Mouse (Mus musculus) cerebellum, postnatal 14 days (tissue): Measurements from ENCODE around the gene Appl2.

Experiments used
- DNase-seq, 2 experiments: peaks; one replicate each; pipeline ENCODE4 v3.0.0; 2021; ENCODE audit warnings: mixed read lengths in 2 of 2

Gene Appl2

DNA sequence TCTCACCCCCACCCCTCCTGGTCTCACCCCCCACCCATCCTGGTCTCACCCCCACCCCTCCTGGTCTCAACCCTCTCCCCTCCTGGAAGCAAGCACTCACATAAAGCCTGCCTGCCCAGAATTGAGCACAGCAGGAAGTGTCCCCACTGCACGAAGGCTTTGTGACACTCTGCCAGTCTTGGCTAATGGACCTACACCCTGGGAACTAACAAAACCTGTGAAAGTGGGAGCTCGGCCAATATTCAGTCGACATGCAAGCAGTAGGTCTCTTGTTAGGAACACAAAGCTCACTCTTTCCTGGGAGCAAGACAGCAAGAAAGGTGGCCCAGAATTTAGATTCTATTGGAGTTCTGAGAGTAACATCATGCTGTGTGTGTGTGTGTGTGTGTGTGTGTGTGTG is 17.6 kb downstream of the Appl2 start:
- DNase-seq: peak; percentile 89 to 93

DNA sequence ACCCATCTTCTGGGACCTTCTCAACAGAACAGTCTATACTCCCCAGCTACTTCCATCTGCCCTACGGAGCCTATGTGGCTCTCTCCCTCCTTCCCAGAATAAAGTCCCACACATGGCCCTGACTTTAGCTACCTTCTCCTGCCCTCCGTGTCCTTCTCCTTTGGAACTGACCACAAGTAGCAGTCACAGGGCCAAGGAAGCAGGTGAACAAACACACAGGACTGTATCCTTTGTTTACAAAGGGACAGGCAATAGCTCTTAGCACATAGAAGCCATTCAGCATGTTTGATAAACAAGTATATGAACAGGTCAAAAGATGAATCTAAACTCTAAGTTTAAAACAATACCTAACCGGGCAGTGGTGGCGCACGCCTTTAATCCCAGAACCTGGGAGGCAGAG is 18.7 kb downstream of the Appl2 start:
- no peak for DNase-seq

DNA sequence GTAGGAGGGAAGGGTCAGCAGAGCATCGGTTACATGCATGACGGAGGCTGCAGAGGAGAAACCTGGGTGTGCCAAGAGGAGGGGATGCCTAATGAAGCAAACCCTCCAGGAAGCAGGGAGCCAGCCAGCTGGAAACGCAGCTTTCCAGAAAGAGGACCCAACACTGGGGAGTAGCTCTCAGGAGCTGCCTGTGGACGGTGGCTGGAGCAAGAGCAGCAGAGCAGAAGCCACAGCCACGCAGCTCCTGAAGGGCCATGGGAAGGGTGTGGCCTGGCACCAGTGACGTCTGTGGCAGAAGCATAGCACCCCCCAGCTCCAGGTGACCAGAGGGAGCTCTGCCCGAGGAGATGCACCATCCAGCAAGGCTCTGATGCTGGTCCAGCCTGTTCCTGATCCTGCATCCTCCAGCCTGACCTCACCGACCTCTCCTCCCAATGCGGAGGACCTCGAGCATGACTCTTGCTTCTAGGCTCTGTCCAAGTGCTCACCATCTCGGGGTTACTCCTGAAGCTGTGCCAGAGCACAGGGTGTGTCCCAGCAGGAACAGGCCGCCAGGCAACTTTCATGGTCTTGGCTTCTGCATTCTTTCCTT is 19.3 kb downstream of the Appl2 start:
- peak; percentile 49 to 63 for DNase-seq

DNA sequence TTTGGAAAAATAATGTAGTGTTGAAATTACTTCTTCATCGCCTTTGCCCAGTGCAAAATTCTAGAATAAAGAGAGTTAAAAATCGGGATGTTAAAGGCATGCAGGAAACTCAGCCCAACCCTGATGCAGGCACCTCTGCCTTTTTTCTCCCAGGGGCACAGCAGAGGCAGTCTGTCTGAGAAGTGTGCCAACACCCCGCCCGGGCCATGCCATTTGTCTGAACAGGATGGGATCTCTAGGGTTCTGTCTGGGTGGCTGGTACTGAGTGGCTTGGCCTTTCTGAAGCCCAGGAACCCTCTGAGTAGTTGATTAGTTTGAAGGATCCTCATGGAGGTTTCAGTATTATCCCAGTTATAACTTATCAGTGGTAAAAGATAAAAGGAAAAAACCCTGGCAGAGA is 20.3 kb downstream of the Appl2 start:
- DNase-seq: no peak

DNA sequence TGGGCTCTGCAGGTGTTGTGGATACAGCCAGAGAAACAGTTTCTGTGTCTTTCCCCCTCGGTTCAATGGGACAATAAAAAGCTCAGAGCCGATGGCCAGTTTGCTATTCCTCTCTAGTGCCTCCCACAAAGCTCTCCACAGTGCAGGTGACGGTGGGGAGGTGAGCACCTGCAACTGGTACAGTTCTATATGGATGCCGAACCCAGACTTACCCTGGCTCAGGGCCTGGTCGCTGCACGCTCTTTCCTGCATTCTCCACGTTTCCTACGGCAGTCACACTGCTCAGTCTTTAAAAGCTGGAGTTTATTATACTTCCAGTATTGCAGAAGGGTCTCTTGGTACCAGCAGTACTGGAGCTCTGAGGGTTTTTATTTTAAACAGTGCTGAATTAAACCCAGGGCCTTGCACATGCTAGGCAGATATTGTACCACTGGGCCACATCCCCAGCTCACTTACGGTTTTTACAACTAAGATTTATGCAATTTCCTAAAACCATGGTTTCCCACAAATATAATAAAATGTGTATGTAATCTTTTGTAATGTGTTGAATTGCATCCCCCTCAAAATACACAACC is 21.3 kb downstream of the Appl2 start:
- DNase-seq: no peak

DNA sequence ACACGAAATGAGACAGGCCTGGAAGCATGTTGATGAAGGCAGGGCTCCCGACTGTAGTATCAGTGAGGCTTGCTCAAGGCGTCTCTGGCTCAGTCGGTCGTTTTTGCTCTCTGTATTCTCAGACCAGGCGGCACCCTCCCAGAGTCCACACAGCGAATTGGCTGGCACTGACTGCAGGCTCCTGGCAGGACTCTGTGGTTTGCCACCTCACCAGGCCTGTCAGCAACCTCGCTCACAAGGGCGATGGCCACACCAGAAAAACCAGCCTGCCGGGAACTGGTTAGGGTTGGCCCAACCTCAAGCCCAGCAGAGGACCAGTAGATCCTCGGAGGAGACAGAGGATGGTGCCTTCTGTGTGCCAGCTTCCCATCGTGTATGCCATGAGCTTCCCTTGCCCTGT is 23.7 kb downstream of the Appl2 start:
- peak; percentile 52 to 78 for DNase-seq

DNA sequence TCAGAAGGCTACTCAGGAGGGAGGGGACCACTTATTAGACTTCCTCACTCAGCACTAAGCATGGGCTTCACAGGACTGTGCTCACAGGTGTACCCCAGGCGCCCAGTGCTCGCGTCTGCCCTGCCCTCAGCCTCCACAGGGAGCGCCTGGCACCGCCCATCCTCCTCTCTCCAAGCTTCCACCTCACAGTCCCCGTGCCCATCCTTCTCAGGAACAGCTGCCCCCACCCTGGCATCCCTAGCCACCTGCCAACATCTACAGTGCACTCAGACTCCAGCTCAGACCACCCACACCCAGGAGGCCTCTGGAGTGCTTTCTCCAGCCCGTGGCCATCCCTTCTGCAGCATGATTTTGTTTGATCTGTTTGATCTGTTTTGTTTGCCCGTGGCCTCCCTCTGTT is 24.5 kb downstream of the Appl2 start:
- DNase-seq: peak; percentile 48

DNA sequence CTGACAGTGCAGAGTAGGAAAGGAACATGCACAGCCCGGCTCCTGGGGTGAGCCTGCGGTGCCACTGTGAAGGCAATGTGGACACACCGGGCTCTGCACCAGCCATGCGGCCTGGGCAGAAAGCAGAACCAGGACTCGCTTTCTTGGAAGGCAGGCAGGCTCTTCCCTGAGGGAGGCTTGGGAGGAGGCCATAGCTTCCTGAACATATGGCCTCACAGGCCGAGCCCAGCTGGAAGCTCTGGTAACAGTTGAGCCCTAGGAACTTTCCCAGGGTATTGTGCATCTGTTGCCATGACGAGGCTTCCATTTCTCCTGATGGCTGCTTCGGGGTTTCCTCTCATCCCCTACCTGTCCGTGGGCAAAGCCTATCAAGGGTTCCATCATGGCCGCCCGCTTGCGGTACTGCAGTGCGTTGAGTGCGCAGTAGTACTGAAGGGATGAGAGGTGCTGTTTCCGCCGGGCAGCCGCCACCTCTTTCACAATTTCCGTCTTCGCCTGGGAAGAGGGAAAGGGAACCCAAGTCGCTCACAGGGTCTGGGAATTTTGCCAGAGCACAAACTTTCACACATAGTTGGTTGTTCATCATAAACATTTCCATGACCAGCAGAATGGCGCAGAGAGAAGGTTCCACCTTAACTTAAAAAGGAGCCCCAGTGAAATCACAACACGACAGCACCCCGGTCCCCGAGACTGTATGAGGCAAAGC is 28.0 kb downstream of the Appl2 start:
- peak; percentile 74 to 89 for DNase-seq

DNA sequence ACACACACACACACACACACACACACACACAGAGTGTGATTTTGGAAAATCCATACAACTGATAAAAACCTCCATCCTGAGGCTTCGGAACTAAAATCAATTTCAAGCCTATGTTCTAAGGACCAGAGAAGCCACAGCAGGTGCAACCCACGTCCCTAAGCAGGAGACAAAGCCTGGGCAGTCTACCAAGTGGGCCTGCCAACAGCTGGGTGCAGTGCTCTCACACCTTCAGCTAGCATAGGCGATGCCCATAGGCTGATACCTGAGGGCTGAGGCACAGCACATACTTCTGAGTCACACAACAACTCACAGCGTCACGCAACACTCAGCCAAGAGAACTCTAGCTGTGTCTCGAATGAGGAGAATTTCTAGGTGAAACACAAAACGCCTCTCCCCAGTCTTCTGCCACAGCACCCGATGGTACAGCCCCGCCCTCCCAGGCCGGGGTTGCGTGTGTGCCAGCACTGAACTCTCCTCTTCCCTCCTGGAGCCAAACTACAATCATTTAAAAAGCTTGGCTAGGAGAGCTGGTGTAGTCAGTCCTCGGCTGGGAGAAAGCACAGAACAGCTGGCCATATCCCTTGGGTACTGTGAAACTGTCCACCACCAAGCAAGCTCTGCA is 29.6 kb downstream of the Appl2 start:
- DNase-seq: peak; percentile 66 to 76

DNA sequence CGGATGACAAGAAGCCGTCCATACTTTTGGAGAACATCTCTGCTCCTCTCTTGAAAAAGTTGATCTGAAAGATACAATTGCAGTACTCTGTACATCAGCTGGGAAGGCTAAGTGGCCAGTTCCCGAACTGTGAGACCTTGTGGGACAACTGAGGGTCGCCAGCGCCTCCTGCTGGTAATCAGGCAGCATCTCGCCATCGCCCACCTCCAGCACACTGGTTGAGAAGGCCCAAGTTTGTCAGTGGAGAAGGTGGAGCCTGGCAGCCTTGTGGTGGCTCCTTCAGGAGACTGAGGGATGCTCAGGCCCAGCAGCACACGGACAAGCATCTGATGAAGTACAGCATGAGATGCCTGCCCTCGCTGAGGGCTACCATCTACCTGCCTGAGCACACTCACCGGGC is 31.2 kb downstream of the Appl2 start:
- peak; percentile 57 to 65 for DNase-seq

DNA sequence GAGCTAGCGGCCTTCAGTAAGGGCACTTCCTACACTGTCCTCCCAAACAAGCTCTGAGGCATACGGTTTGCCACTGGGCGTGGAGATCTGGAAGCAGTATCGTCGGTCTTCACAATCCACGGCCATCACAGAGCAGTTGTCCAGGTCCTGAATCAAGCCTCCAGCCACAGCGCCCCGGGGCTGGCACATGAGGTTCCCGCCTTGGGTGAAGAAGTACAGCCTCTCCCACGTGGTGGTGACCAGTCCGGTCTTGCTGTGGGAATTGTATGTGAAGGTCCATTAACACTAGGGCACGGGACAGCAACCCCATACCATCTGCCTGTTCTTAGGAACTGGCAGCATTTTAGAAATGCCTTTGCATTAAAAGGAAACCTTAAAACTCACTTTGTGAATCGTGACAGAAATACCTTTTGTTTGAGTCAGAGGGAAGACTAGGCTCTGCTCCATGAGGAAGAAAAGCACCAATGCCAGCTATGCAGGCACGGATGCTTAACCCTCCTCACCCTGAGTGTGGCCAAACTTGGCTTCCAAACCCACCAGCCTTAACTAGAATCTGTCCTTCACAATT is 35.8 kb downstream of the Appl2 start:
- no peak for DNase-seq

DNA sequence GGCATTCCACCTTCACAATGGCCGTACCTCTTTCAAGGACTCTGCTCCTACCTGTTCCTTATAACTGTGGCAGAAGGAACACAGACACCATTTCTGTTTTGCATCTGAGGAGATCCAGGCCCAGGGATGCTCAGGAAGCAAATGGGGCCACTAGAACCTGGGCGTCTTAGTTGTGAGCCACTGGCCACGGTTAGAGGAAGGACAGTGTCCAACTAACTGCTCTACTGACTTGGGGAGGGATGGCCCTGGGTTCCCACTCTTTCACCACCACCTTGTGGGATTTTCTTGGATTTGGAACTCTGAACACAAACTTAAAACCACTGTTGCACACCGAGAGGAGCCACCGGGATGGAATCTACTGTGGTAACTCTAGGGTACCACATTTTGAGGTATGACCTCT is 36.7 kb downstream of the Appl2 start:
- DNase-seq: no peak

DNA sequence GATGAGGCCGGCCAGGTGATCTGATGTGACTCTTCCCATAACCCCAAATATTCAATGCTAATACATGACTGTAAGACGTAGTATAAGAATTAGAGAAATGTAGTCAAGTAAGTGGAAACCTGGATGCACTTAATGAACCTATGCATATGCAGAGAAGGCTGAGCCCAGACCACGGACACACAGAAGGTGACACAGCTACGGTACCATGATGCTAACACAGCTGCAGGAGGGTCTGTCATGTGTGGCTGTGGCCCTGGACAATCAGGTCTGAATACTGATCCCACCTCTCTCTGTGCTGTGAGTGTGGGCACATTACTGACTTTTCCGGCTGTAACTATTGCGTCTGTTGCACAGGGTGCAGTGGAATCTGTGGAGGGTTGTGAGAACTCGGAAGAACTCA is 38.0 kb downstream of the Appl2 start:
- no peak for DNase-seq

DNA sequence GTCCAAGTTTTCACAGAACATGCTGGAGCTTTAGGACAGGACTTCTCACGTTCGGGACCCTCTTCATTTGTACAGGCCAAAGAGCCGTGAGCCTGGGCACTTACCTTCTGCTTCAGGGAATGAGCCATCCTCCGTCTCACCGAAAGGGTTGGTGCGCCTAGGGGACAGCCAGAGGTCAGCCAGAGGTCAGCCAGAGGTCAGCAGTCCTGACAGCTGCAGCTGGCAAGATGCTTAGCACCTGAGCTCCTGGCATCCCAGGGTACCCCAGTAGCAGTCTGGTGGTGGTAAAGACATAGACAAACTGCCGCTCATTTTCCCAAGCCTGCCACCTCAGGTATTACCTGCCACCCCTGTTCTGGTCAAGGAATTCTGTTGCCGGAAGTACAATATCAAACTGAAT is 39.9 kb downstream of the Appl2 start:
- no peak for DNase-seq

DNA sequence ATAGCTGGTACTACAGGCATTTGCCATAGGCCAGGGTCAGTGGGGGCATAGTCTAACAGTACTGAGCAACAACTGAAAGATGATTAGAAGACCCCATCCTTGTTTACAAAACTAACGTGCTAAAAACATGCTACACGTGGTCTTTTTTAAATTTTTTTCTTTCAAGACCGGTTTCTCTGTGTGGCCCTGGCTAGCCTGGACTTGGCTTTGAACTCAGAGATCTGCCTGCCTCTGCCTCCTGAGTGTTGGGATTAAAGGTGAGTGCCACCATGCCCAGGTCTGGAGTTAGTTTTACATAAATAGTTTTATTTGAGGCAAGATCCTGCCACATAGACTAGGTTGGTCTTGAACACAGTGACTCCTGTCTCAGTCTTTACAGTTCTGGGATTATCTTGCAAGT is 41.4 kb downstream of the Appl2 start:
- DNase-seq: no peak

DNA sequence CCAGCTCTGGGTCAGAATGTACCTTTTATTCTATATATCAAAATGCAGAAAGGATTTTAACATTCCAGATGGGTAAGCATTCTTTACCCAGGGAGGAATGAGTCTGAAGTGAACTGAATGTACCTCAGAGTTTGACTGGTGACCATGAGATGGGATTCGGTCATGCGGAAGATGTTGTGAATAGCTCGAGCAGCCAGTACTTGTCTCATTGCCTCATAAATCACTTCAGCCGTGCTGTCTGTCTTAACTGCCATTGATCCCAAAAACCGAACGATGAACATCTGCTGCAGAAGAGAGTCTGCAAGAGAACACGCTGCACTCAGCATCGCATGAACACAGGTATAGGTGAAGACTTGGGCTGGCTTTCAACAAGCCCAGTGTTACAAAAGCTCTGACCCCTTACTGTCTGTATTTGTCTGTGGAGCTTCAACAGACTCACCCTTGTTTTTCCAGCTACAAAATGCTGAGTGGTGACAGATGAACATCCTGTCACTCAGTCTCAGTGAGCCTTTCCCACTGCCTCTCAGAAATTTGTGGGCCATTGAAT is 42.8 kb downstream of the Appl2 start:
- DNase-seq: no peak

DNA sequence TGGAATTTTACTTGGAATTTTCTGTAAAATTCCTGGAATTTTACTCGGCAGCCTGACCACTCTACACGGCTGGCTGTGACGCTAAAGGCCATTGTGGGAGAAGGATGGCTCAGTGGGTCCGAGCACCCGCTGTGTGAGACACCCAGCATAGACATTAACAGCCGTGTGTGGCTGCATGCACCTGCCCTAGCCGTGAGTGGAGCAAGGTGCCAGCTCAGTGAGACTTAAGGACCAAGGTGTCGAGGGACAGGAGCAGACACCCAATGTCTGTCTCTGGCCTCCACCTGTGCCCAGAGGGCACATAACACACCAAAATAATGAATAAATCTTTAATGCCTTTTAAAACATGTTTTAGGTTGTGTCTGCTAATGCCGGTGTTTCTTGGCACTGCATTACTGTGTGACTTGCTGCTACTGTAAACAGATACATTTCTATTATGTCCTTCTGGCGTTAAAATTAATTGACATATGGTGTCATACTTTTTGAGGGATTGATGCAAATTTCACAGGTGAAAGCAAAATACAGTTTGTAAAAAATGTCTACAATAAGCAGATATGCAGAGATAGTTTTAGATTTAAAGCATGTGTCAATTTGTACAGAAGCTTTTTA is 44.5 kb downstream of the Appl2 start:
- no peak for DNase-seq

DNA sequence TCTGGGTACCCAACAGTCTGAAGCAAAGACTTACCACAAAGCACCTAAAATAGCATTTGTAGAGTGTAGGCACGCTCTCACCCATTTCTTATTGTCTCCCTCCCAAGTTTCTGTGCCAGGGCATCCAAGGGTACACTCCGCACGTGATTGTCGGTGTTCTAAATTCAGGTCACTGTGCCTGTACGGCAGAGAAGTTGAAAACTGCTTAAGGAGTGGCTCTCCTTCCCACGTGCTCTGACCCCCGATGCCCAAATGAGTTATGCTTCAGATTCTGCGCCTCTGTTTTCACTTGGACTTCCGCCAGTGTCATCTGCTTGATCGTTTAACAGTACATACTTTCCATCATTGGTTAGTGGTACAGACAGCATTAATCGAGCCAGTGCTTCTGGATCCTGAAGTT is 47.9 kb downstream of the Appl2 start:
- no peak for DNase-seq

DNA sequence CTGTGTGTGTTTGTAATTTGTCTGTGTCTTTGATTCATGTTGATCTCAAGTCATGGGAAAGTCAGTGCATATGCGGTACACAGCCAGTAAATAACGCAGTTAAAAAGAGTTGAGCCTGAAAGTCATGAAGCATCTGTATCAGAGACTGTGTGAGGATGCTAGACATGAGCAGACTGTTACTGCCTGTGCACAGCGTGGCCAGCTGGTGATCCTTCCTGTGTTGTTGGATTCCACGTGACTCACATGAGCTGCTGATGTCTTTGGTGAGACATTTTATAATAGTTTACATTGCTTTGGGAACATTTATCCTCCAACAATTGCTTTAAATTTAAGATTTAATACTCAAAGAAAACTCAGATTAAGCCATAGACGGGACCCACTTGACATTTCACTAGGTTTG is 54.0 kb downstream of the Appl2 start:
- DNase-seq: no peak

DNA sequence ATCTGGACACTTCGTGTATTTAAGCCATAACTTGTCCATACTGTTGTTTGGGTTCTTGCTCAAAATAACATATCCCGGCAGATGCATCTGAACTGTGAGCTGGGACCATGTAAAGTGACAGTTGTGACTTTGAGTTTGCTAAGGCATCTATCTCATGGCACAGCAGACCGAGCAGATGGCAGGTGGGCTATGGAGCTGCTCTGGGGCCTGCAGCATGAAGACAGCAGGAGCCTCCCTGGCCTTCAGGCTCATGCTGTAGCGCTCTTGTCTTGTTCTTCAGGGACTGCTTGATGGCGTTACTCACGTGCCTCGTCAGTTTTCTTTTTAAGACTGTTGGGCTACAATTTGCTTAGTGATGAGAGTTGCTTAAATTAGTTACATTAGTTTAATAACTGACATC is 55.9 kb downstream of the Appl2 start:
- DNase-seq: no peak

DNA sequence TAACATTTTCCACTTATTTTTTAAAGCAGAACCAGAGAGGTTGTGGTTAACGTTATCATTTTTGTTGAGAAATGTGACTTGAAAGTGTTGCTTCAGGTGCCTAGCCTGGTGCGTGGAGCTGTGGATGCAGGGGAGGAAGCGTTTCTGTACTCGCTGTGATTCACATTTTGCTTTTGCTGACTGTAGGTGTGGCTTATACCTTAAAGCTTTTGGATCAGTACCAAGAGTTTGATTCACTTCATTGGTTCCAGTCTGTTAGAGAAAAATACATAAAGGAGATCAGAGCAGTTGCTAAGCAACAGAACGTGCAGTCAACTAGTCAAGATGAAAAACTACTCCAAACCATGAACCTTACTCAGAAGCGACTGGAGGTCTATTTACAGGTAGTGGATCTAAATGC is 57.7 kb downstream of the Appl2 start:
- DNase-seq: no peak

DNA sequence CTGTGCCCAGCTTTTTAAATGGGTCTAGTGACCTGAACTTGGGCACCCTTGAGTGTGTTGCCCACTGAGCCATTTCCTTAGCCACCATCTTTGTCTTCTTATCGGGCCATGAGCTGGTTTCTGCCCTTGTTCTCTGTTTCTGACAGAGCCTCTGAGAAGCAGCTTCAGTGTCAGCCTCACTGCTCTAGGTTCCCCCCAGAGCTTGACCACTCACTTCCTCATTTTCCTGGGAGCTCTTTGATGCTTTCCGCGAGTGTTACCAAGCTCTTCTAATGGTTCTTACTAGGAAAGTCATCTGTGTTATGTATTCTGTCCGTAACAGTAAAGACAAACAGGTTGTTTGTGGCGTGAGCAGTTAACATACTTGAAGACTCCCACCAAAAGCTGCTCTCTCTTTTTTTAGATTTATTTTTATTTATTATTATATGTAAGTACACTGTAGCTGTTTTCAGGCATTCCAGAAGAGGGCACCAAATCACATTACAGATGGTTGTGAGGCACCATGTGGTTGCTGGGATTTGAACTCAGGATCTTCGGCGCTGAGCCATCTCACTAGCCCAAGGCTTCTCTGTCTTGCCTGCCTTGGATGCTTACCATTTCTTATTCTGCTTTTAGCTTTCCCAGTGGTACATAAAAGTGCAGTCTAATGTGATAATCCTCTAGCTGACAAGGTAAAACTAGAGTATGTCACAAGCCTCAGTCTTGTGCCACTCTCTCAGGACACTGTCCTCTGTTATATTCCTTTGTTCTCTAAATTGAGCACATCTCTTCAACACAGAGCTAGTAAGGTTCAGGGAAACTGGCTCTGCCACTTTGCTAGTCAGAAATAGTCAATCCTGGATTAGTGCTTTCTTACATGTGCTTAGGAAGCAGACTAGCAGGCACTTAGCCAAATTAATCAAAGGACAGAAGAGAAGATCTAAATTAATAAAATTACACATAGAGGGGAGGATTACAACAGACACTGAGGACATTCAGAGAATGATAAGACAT is 82.8 kb downstream of the Appl2 start:
- DNase-seq: no peak
